Mouse (Mus musculus) embryonic facial prominence, embryonic 14.5 days (tissue): ENCODE measurements around the gene Acer3. TPM values are rescaled to one million over a fixed set of nuclear protein-coding genes. Genes with fewer than 3 reads are reported as not detected.

Experiments used
- ATAC-seq: fragments of 200-750 bp; cut with Nextera tagmentation; 2 replicates; pipeline ENCODE4 v1.8.0; 2017; ENCODE audit warnings: low read depth, moderate number of reproducible peaks, moderate TSS enrichment
- DNase-seq: peaks from one replicate; pipeline ENCODE4 v3.0.0-alpha.2; 2015; ENCODE audit warnings: low spot score
- H3K27ac ChIP-seq: fragments of 300-500 bp; sonication (generic); replicated peaks from 2 replicates; pipeline ENCODE4 v1.5.1; 2014; ENCODE audit warnings: low read depth, mild to moderate bottlenecking, low read length, moderate library complexity
- H3K27me3 ChIP-seq: fragments of 300-500 bp; sonication (generic); replicated peaks from 2 replicates; pipeline ENCODE4 v1.6.1; 2014; ENCODE audit warnings: low read length; ENCODE audit not compliant: control insufficient read depth, insufficient read depth
- H3K36me3 ChIP-seq: fragments of 300-500 bp; sonication (generic); 2 replicates; pipeline ENCODE4 v1.6.1; 2014; ENCODE audit warnings: low read length, mixed read lengths; ENCODE audit not compliant: control insufficient read depth, insufficient read depth
- H3K4me1 ChIP-seq: fragments of 300-500 bp; sonication (generic); 2 replicates; pipeline ENCODE4 v1.6.1; 2014; ENCODE audit warnings: antibody characterized with exemption, low read length; ENCODE audit not compliant: control insufficient read depth, insufficient read depth
- H3K4me2 ChIP-seq: fragments of 300-500 bp; sonication (generic); 2 replicates; pipeline ENCODE4 v1.6.1; 2014; ENCODE audit warnings: low read depth, mild to moderate bottlenecking, low read length, moderate library complexity, mixed read lengths
- H3K4me3 ChIP-seq: fragments of 300-500 bp; sonication (generic); 2 replicates; pipeline ENCODE4 v1.5.1; 2014; ENCODE audit warnings: low read depth, mild to moderate bottlenecking, low read length
- H3K9ac ChIP-seq: fragments of 300-500 bp; sonication (generic); 2 replicates; pipeline ENCODE4 v1.6.1; 2014; ENCODE audit warnings: low read depth, mild to moderate bottlenecking, low read length, moderate library complexity, mixed read lengths
- H3K9me3 ChIP-seq: fragments of 300-500 bp; sonication (generic); 2 replicates; pipeline ENCODE4 v1.6.1; 2016; ENCODE audit warnings: low read length; ENCODE audit not compliant: control insufficient read depth
- WGBS: fragments of 180-500 bp; shearing (Covaris S2); extraction: QIAGEN DNeasy Blood & Tissue Kit; methylation state at CpG from one replicate; pipeline ENCODE4 v1.1.7; 2014; 5-methylcytosine and 5-hydroxymethylcytosine counted together
- polyA plus RNA-seq: library from polyadenylated mRNA; unstranded; fragments of >200 nt; fragmentation: Nextera tagmentation; extraction: Ambion mirVana; gene quantifications from 2 replicates; pipeline ENCODE4 v1.2.1, GENCODE M21; 2014

Gene Acer3
- polyA plus RNA-seq, 1 experiment from 2014 or later = 34.3 TPM

- 0 out of 2 replicates have a peak, but pooled peaks cover 4% of the 10 kb centered on the region for H3K36me3 ChIP-seq
- no peak overlapping the region for H3K4me3 ChIP-seq
- no peak overlapping the region for H3K4me2 ChIP-seq
- no peak overlapping the region for H3K27ac ChIP-seq
- H3K9ac ChIP-seq = no peak overlapping the region
- H3K4me1 ChIP-seq = no peaks in the 10 kb centered on the region
- no peaks in the 10 kb centered on the region for H3K9me3 ChIP-seq
- 12% methylated on average over 3 of the region's 3 CpGs for WGBS
- no peaks in the 10 kb centered on the region for H3K27me3 ChIP-seq
- ATAC-seq = 0 out of 2 replicates have a peak, but pooled peaks have one; percentile 16
- DNase-seq = no peak
These were observed 23.4 kb upstream of the Acer3 start for GRCm38 (mm10) chr7:98344361-98344760.

GRCm38 (mm10) chr7:98342249-98342648 lies 21.2 kb upstream of the Acer3 start:
- Histone ChIP-seq H3K4me2 (no peak overlapping the region), H3K9ac (no peak overlapping the region), H3K4me1 (no peaks in the 10 kb centered on the region), H3K27ac (no peak overlapping the region), H3K4me3 (no peak overlapping the region), H3K9me3 (no peaks in the 10 kb centered on the region), H3K27me3 (no peaks in the 10 kb centered on the region), H3K36me3 (no peaks in the 10 kb centered on the region)
- no peak for DNase-seq
- no peak for ATAC-seq
- WGBS = 47% methylated on average over 3 of the region's 3 CpGs

GRCm38 (mm10) chr7:98341475-98341874 lies 20.5 kb upstream of the Acer3 start:
- Histone ChIP-seq H3K4me2 (peak overlapping the region; percentile 76), H3K4me3 (peak overlapping the region; percentile 39), H3K9me3 (no peaks in the 10 kb centered on the region), H3K27me3 (no peaks in the 10 kb centered on the region), H3K4me1 (no peaks in the 10 kb centered on the region), H3K36me3 (no peaks in the 10 kb centered on the region), H3K9ac (peak overlapping the region; percentile 74), H3K27ac (no peak overlapping the region)
- WGBS = 2% methylated on average over 10 of the region's 13 CpGs
- peak; percentile 85 for ATAC-seq
- peak; percentile 92 for DNase-seq

- H3K9me3 ChIP-seq = no peaks in the 10 kb centered on the region
- no peaks in the 10 kb centered on the region for H3K36me3 ChIP-seq
- 77% methylated on average over 5 of the region's 5 CpGs for WGBS
- H3K4me2 ChIP-seq = no peak overlapping the region
- ATAC-seq (no peak), DNase-seq (no peak)
- H3K4me3 ChIP-seq = no peak overlapping the region
- H3K9ac ChIP-seq = no peak overlapping the region
- H3K27ac ChIP-seq = no peak overlapping the region
- no peaks in the 10 kb centered on the region for H3K4me1 ChIP-seq
- H3K27me3 ChIP-seq = no peaks in the 10 kb centered on the region
These were observed 19.3 kb upstream of the Acer3 start for GRCm38 (mm10) chr7:98340343-98340742.

GRCm38 (mm10) chr7:98333987-98334386 lies 13.0 kb upstream of the Acer3 start:
- Histone ChIP-seq H3K9ac (no peak overlapping the region), H3K4me3 (no peak overlapping the region), H3K9me3 (no peaks in the 10 kb centered on the region), H3K4me2 (no peak overlapping the region), H3K36me3 (no peaks in the 10 kb centered on the region), H3K27ac (no peak overlapping the region), H3K4me1 (peaks cover 4% of the 10 kb centered on the region; the same call in 1 of the 2 replicates), H3K27me3 (no peaks in the 10 kb centered on the region)
- ATAC-seq (no peak), DNase-seq (no peak)
- WGBS = 78% methylated on average over 3 of the region's 3 CpGs

- Histone ChIP-seq H3K4me2 (no peak overlapping the region), H3K9ac (no peak overlapping the region), H3K27ac (no peak overlapping the region), H3K27me3 (no peaks in the 10 kb centered on the region), H3K4me3 (no peak overlapping the region), H3K4me1 (peaks cover 4% of the 10 kb centered on the region; the same call in 1 of the 2 replicates), H3K36me3 (no peaks in the 10 kb centered on the region), H3K9me3 (no peaks in the 10 kb centered on the region)
- WGBS = 92% methylated on average over 5 of the region's 5 CpGs
- DNase-seq (no peak), ATAC-seq (no peak)
These were observed 12.5 kb upstream of the Acer3 start for GRCm38 (mm10) chr7:98333507-98333906.

DNA sequence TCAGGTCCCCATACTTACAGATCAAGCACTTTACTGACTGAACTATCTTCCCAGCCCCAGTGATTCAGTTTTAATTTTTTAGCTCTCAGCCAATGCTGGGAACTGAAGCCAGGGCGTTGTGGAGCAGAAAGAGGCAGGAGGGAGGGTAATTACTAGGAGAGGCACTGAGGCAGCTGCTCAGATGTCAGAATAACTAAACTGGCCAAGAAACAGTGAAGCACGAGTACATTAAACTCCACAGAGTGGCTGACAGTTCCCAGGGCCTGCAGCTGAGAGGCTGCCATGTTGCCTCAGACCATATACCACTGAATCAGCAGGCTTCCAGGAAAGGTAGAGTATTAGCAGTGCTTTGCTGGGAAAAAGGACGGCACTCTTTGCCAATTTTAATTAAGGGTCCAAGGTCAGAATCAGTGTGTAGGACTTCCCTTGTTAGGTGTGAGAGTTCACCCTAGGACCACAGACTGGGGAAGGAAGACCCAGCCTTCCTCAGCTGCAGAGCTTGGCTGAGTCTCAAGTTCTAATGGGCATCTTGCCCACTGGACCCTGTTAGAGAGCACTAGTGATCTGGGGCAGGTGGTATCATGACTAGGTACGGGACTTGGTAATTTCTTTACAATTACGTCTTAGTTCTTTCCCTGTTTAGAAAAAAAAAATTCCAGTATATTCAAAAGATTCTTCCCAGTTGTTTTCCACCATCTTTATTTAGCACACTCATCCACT lies 11.8 kb upstream of the Acer3 start:
- Histone ChIP-seq H3K4me1 (peaks cover 4% of the 10 kb centered on the region; the same call in 1 of the 2 replicates), H3K4me2 (no peak overlapping the region), H3K9me3 (no peaks in the 10 kb centered on the region), H3K4me3 (no peak overlapping the region), H3K27ac (no peak overlapping the region), H3K9ac (no peak overlapping the region), H3K36me3 (no peaks in the 10 kb centered on the region), H3K27me3 (no peaks in the 10 kb centered on the region)
- DNase-seq = no peak
- no peak for ATAC-seq
- 57% methylated on average over 5 of the region's 5 CpGs for WGBS

DNA sequence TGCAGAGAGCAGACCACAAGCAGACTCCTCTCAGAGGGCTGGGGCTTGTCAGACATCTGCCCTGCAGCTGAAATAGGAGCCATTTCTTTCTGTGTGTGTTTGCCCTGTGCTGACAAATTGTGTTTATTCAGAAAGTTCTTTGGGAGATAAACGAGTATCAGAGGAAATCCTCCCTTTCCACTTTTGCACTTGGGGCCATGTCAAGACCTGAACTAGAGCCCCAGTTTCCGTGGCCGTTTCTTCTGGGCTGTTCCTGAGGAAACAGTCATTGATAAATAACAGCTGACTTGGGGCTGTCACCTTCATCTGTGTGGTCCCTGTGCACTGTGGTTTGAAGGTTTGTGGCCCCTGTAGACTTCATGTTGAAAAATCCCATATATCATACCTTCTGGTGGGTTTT lies 10.9 kb upstream of the Acer3 start:
- no peak for ATAC-seq
- H3K4me3 ChIP-seq = no peak overlapping the region
- no peak overlapping the region for H3K4me2 ChIP-seq
- WGBS = 25% methylated on average over 3 of the region's 3 CpGs
- H3K27ac ChIP-seq = no peak overlapping the region
- H3K9ac ChIP-seq = no peak overlapping the region
- DNase-seq = no peak
- H3K9me3 ChIP-seq = no peaks in the 10 kb centered on the region
- H3K4me1 ChIP-seq = peaks cover 4% of the 10 kb centered on the region; the same call in 1 of the 2 replicates
- H3K27me3 ChIP-seq = no peaks in the 10 kb centered on the region
- no peaks in the 10 kb centered on the region for H3K36me3 ChIP-seq
